Mouse (Mus musculus) granulocyte monocyte progenitor cell, adult 5-6 weeks (primary cell): Measurements from ENCODE around the gene Nox1. TPM values are rescaled to one million over a fixed set of nuclear protein-coding genes. Genes with fewer than 3 reads are reported as not detected.
A peak's percentile ranks its signal among the peaks of the same experiment; 100 is the strongest.
"Not testable (repeated sequence)": the region's sequence is repeated elsewhere in the genome, so short reads cannot be mapped to it uniquely, and the experiment has no call there.

Experiments
- ATAC-seq: replicated peaks from 2 replicates; pipeline ENCODE4 v1.8.0; 2016; ENCODE audit warnings: mild to moderate bottlenecking, moderate TSS enrichment, inconsistent platforms; ENCODE audit not compliant: poor library complexity, severe bottlenecking
- total RNA-seq, 2 experiments: library from RNA; stranded (forward) in 1 of 2; stranded (reverse) in 1 of 2; fragments of 200-712, 200-1000 nt in 1 of 2; fragments of >200 nt in 1 of 2; fragmentation: Nextera tagmentation in 1 of 2; gene quantifications; 2 replicates each; pipeline ENCODE4 v1.2.3; 2014 to 2017

Gene Nox1
- 1.6 TPM in 1 of 2 replicates, not detected in the other for total RNA-seq (2014; fragmentation: Nextera tagmentation)
- total RNA-seq (2017), result 0.13 TPM in 1 of 2 replicates, not detected in the other

DNA sequence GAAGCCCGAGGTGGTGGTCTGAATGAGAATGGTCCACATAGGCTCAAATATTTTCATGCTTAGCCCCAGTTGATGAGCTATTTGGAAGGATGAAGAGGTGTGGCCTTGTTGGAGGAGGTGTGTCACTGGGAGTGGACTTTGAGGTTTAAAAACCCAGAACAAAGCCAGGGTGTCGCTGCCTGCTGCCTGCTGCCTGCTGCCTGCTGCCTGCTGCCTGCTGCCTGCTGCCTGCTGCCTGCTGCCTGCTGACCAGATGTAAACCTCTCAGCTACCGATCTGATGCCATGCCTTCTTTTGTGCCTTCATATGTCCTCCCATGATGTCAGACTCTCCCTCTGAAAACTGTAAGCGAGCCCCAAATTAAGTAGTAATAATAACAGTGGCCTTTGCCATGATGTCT is at the start of gene Nox1:
Gene Nox1 (minus strand): TSS at position 101 of the 400 bp plus-strand sequence.
- no peak for ATAC-seq

DNA sequence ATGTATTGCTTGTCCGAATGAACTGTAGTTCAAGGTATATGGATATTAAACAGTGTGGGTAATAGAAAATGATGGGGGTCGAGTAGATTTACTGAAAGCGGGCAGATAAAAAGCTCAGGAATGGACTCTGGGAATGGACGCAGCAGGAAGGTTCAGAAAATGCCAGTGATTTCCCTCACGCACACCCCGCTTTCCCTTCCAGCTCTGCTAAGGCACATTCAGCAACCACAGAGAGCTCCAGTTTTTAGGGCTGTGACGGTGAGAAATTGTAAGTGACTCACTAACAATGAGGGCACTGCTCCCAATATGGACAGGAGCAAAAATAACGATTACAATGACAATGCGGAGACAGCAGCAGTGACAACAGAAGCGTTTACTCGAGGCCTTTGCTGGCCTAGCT is 40.4 kb upstream of the Nox1 start:
- no peak for ATAC-seq

DNA sequence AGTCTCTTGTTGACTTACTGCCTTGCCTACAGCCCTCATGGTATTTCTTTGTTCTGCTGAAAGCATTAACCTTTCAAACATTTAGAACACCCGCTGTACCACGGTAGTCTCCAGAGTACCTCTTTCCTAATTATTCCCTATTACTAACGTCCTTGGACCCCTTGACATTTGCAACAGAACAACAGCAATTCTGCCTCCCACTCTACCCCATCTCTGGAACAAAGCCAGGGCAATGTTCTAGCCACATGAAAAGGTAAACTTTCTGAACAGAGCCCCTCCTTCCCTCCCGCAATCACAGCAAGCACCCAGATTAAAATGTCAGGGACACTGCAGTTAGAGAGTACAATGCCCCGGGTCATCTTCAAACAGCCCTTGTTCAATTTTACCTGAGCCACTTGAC is 39.4 kb upstream of the Nox1 start:
- no peak for ATAC-seq

DNA sequence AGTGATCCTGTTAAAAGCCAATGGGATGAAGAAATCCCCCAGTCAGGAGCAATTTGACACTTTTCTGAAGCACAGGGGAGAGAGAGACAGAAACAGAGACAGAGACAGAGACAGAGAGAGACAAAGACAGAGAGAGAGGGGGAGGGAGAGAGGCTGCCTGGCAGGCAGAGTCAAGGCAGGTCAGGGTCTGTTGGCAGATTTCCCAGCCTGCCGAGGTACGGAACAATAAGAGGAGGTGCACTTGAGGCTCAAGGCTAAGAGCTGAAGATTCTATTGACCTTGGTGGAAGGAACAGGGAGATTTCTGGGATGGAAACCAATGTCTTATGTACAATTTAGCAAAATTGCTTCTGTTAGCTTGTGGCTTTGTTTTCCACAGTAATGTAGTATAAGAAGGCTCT is 26.4 kb upstream of the Nox1 start:
- no peak for ATAC-seq

DNA sequence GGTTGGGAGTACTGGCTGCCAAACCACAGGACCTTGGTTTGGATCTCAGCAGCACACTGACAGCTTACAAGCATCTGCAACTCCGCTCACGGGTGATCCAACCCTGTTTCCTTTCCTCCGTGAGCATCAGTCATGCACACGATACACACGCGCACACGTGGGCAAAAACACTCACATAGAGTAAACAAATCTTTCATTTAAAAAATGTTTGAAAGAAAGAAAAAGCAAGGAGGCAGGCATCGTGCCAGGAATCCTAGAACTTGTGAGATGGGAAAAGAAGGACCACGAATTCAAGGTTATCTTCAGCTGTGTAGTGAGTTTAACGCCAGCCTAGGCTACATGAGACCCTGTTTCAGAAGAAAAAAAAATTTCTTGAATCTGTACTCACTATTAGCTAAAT is 24.2 kb upstream of the Nox1 start:
- no peak for ATAC-seq

DNA sequence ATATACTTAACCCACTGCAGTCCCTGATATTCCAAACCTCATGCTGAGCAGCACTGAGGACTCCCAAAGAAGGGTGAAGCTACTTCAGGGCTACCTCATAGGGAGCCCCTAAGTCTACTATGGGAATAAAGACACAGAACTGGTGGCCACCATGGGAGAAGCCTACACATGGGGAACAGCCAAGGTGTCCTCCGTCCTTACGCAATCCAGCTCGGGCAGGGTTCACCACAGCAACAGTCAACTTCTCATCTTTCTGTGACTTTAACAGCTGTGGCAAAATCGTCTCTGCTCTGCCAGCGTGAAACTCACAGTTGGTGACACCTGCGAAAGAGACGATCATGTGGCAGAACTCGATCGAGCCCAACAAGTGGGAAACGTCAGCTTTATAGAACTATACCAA is 16.5 kb upstream of the Nox1 start:
- ATAC-seq, result peak; percentile 67

DNA sequence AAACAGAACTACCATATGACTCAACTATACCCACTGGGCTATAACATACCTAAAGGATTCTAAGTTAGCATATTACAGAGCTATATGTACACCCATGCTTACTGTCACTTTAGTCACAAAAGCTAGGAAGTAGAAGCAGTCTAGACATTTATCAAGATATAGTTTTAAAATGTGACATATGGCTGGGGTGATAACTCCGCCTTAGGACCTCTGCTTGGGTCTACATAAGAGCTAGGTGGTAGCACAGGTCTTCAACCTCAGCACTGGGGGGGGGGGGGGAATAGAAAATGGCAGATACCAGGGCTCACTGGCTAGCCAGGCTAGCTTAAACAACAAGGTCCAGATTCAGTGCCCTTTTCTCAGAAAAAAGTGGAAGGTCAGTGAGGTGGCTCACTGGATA is 11.3 kb upstream of the Nox1 start:
- no peak for ATAC-seq

DNA sequence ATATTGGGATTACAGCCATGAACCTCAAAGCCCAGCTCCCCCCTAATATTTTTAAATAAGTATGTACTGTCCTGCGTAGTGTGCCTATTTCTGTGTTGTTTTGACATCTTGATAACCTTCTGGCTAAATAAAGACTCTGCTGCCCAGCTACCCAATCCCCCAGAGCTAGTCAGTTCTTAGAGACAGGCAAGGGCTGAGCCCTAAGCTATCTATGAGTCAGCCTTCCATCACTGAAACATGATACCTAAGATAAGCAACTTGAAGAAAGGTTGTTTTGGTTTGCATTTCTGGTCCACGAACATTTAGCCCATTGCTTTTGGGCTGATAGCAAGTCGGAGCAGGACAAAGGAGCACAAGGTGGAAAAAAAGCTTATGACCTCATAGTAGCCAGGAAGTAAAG is 1.1 kb downstream of the Nox1 start:
- ATAC-seq, result no peak

DNA sequence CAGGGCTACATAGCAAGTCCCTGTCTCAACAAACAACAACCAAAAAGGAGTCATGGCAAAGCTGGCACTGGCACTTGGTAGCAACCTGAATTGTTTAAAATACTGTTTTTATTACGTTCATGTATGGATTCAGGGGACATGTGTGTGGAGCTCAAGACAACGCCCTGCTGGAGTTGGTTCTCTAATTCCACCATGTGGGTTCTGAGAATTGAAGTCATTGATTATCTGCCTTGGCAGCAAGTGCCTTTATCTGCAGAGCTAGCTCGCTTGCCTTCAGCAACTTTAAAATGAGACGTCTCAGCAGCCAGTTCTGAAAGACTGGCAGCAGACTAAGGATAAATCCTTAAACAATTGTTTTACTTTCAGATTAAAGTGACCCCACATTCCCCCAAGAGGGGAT is 3.6 kb downstream of the Nox1 start:
- no peak for ATAC-seq

DNA sequence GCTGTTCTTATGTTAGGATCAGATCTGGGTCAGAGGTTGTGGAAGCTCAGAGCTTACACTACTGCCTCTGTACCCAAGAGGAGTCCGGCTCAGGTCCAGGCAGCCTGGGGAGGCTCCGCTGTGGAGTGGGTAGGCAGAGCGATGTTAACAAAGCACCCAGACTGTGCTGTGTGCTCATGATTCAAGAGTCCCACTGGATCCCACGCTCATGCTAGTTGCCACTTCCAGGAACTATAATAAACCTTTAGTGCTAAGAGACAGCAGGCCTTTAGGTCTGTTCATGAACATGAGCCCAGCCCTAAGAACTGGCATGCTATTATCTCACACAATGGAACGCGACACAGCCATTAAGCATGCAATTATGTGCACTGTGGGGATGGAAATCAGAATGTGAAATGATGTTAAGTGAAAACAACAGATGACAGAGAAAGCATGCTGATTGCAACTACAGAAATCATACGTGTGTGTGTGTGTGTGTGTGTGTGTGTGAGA is 10.6 kb downstream of the Nox1 start:
- no peak for ATAC-seq

DNA sequence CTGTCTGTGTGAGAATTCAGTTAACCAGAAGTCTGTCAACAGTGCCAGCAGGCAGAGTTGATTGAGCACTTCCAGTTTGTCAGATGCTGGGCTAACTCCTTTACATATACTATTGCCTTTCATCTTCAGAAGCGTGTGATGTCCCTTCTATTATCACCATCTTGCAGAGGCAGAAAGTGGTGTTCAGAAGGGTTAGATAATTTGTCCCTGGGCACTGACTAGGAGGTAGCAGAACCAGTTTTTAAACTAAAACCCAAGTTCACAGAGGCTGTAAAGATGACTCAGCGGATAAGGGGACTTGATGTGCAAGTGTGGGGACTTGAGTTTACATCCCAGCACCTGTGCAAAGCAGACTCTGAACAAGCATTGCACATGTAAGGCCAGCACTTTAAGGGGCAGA is 13.3 kb downstream of the Nox1 start:
- no peak for ATAC-seq

DNA sequence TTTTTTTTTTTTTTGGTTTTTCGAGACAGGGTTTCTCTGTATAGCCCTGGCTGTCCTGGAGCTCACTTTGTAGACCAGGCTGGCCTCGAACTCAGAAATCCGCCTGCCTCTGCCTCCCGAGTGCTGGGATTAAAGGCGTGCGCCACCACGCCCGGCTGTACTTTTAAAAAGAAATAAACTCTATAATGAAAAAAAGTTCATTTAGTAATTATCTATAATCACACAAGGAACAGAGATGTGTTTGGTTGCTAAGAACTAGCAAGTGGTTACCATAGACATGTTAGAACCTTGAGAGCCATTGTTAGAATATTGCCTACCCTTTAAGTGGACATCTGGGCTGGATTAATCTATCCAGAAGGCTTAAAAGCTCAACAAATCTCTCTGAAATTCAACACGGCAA is 34.6 kb downstream of the Nox1 start, which contains the start of gene Arl13a:
Gene Arl13a (plus strand): TSS at position 301 of the 400 bp plus-strand sequence.
- ATAC-seq, result not testable (repeated sequence)

DNA sequence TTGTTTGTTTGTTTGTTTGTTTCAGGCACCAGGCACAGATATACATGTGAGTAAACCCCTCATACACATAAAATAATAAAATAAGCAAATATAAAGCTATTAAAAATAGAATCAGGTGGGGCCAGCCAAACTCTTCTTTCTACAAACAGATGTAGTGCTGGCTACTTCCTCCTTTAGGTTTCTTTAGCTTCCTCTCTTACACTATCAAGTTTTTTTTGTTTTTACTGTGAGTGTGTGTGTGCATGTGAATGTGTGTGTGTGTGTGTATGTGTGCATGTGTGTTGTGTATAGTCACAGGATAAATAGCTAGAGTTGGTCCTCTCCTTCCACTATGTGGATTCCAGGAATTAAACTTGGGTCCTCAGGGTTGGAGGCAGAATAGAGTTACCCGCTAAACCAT is 47.1 kb downstream of the Nox1 start:
- ATAC-seq, result no peak

DNA sequence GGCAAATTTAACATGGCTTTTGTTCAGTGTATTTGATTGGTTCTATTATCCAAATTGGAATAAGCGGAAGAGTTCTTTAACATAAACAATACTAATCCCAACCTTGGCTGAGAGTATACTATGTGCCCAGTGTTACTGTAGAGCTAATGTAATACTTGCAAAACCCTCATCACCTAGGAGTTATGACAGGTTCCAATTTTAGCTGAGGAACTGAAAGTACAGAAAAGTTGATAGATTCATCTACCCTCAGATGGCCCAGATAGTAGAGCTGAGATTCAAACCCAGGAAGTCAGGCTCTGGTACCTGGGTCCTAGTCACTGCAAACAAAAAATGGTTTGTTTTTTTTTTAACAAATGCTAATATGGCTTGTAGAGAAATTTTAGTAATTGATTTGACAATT is 51.2 kb downstream of the Nox1 start:
- ATAC-seq, result peak; percentile 68

DNA sequence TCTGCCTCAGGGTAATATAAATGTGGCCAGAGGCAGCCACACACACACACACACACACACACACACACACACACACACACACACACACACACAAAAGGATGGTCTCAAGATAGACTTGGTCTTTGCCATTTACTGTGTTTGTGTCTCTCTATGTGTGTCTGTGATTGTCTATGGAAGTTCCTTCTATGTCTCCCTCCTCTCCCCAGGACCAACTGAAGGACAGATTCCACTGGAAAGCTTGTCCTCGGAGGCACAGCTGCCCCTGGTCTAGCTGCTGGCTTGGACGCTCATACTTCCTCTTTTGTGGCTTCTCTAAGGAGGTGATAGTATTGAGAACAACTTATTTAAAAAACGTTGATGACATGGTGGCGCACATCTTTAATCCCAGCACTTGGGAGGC is 58.3 kb downstream of the Nox1 start:
- peak; percentile 86 for ATAC-seq

DNA sequence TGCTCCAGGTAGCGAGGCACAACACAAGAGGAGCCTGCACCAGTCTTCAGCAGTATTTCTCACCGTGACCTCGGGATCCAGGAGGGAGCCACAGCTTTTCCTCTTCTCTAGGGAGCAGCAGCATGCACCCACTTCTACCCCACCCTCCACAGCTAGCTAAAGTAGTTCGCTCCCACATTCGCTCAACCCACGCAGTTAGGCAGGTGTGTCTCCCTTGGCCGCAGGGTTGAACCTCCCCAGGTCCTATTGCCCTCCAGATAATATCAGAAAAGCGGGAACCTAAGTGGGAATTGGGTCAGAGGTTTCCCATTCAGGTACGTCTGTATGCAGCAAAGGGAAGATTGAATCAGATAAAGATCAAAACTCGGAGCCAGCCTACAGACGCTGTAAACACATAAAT is 58.9 kb downstream of the Nox1 start:
- no peak for ATAC-seq

DNA sequence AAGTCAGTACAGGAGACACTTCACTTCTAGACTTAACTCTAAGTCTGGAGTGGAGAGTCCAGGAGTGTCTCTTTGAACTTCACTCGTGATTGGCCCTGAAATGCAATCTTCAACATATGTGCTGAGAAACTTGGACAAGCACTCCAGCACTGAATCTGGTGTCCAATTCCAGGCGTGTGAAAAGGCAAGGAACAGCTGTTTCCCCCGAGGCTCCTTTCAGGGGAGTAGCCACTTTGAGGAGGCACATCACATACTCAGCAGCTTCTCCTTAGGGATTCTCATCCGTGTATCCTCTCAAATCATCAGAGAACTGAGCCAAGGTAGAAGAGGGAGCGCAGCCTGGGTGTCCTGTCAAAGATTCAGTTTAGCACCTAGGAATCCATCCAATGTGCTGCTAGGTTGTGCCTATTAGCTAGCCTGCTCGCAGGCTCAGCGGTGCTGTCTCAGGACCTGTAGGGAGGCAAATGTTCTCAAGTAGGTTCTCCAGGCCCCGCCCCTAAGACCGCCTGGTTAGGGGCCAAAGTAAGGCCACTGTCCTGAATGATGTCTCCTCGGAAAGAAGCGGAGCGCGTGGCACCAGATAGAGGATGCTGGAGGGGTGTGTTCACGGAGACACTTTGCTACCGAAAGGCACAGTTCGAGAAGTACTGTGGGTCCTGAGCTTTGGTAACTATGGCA is 59.6 kb downstream of the Nox1 start, which contains the start of gene Xkrx:
Gene Xkrx (minus strand): TSS at position 34 of the 678 bp plus-strand sequence.
- ATAC-seq, result no peak

DNA sequence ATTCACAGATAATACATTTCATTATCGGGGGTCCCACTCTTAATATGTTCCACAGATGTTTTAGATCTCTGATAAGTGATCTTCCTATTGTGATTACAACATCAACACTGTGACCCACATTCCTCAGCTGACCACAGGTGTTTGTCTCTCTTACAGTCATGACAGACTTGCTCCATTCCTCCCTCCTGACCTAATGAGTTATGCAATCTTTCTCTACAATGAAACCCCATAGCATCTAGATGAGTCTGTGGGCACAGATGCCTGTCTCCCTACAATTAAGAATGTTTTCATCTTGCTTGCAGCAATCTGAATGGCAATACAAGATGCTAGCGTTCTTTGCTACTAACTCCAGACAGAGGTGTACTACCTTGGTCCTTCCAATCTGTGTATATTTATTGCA is 61.3 kb downstream of the Nox1 start:
- peak; percentile 81 for ATAC-seq

DNA sequence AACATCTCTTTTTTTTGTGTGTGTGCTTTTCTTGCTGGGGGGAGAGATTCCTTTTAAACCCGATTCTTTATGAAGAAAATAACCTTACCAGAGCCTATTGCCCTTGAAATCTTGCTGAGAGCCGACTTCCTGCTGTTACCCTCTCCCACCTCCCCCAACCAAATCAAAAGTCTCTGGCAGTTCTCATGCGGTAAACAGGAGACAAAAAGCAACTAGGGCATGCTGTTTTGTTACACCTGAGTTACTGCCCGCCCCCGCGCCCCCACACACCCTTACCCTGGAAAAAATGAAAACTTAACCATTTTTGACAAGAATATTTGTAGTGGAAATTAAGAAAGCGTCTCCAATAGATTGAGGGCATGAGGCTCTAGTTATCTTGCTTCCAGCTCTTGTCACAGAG is 63.6 kb downstream of the Nox1 start:
- ATAC-seq, result no peak

DNA sequence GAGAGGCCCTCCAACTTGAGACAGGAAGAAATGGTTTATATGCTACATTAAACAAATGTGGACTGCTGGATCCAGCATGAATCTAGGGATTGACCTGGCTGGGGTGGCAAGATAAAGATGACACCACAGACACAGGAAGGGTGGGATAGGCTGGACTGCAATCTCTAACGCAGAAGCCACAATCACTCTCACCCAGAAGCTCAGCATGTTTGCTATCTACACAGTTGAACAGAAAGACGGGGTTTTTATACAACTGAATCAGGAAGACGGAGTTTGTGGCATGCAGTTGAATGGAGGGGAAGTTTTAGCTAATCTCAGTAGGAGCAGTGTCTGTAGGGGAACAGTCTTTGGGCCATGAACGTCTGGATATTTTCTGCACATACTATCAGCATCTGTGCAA is 79.8 kb downstream of the Nox1 start:
- no peak; the same call in 1 of the 2 replicates for ATAC-seq

DNA sequence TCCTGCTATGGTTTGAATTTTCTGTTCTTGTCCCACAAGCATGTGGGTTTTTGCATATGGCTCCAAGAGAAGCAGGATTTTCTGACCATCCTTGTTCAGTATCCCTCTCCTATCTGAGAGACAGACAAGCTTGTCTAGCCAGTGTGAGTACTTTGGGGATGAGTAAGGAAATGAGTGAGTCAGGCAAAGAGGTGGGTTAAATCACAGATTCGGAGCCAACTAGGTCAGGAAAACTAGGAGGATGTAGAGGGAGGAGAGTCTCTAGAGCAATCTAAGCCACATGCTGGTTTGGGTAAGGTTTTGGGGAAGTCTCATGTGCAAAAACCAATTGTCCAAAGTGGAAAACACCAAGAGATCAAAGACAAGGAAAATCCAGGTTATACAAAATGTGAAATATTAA is 80.2 kb downstream of the Nox1 start:
- ATAC-seq, result no peak

DNA sequence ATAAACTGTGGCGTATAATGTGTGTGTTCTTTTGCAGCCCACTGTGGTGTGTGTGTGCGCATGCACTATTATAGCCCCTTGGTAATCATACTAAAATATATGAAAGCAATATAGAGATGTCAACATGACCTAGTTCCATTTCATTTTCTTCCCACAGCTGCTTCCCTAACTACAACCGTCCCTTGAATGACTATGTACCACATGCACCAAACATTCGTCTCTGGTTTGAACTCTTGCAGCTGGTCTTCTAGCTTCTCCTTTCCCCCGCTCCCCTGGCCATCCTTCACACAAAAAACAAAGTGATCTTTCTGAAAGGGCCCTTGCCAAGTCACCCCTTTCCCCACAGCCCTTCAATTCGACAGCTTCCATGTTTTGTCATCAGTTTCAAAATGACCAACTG is 81.7 kb downstream of the Nox1 start:
- ATAC-seq, result peak; percentile 61
